Mouse (Mus musculus): ENCODE data around the gene Phactr2.

- no peak for TF ChIP-seq CTCF (conservative IDR thresholded peaks at IDR 0.05; ENCODE audit: insufficient read depth, insufficient read length, low read depth, low read length)
- no peak for TF ChIP-seq POLR2A (IDR thresholded peaks at IDR 0.05; ENCODE audit: low read depth, low read length)
These were observed 127.5 kb downstream of the Phactr2 start for GRCm38 (mm10) chr10:13346609-13347290.

Measured in kidney, adult 2 months (tissue).